Mouse (Mus musculus): ENCODE data around the gene Gm7030.
"Not testable (repeated sequence)": the region's sequence is repeated elsewhere in the genome, so short reads cannot be mapped to it uniquely, and the experiment has no call there.

DNA sequence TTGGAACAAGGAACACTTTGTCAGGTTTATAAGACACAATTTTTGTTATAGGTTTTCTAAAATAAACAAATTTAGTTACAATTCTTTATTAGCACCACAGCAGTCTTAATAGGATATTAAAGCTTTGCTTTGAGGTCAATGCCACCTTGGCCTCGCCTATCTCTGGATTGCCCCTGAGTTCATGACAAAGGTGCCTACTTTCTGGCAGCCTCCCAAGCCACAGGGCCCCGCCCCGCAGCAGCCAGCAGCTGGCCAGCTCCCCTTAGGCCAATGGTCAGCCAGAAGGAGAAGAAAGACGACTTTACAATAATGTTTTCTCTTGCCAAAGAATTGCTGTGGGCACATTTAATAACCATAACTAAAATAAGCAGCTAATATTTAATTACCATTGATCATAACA lies 22.0 kb upstream of the Gm7030 start:
- TF ChIP-seq CTCF, EP300 (IDR thresholded peaks at IDR 0.05; ENCODE audit: low read depth): not testable (repeated sequence)
